Mouse (Mus musculus) ES-CJ7 (cell line): Measurements from ENCODE around the gene Fmo5.

ENCODE experiments used
- DNase-seq: peaks from one replicate; pipeline ENCODE4 v3.0.0; 2011; ENCODE audit warnings: low read depth, low spot score

Gene Fmo5

DNA sequence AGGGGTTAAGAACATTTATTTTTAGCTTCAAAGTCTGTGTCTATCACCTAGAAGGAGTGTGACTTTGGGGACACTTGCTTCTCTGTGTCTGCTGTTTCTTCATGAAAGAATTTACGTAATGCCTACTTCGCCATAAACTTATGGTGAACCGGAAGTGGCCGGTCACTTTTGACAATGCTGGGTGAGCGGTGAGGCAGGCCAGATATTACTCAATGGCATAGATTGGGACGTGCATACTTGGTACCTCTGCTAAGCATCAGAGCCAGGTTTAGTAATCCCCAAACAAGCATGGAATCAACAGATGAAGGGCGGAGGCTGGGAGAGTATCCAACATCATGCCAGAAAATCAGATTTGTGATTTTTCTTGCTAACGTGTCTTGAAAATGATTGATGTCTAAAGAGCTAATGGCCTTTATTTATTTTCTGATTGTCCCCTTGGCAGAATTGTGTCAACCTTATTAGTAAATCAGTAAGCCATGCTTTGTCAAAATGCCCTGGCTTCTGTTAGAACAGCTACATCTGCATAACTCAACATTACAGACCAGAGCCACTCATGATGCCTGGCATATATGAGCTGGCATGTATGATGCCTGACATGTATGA lies 2.8 kb downstream of the Fmo5 start:
- no peak for DNase-seq

DNA sequence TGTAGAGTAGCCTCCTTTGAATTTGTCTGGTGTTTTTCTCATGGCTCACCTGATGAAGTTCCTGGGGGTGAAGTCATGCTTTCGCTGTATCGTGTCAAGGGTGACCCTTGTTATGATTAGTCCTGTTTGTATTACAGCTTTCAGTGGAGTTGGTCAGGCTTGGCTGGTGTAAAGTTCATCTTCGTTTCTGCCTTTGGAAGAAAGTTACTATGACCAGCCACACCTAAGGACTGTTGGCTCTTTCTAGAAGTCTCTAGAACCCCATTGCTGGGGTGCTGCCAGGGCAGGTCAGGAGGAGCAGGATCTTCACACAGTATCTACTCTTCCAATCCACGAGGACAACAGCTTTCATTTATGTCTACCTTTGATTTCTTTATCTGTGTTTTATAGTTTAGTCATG lies 4.9 kb downstream of the Fmo5 start:
- no peak for DNase-seq

DNA sequence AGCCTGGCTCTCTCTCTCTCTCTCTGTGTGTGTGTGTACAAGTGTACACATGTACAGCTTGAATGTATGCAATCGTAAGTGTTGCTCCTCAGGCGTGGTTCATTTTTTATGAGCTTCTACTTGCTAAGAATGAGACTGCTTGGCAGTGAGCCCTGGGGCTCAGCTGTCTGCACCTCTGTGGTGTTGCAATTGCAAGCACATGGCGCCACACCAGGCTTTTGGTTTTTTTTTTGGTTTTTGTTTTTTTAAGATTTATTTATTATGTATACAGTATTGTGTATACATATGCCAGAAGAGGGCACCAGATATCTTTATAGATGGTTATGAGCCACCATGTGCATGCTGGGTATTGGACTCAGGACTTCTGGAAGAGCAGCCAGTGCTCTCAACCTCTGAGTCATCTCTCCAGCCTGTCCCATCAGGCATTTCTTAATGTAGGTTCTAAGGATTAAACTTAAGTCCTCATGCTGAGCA lies 5.7 kb downstream of the Fmo5 start:
- DNase-seq = no peak

DNA sequence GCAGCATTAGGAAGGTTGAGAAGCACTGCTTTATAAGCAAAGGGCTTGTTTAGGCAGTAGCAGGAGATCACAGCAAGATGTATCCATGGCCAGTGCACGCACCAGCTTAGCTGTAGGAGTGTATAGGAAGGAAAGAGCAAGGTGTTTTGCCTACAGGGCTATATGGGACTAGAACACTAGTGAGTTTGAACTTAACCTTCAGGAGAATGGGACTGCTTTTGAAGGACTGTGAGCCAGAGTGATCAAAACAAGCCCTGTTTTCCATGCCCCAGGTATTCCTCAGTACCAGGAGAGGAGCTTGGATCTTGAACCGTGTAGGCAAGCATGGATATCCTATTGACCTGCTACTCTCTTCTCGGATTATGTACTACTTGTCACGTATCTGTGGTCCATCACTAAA lies 12.8 kb downstream of the Fmo5 start:
- no peak for DNase-seq

DNA sequence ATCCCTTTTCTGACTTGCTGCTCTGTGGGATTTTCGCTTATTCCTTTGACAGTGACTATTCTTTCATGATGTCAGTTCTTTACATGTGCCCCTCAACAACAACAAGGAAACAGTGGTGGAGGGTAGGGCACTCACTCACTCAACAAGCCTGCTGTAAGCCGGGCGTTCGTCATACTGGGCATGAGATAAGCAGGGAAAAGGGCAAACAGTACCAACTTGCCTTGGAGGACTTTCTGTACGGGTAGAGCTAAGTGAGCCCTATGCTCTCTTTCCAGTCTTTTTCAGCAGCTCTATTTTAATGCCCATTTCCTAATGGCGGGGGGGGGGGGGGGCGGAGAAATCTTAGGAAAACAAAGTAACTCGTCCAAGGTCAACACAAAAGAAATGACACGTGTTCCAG lies 13.4 kb downstream of the Fmo5 start:
- no peak for DNase-seq

- no peak for DNase-seq
Measured at GRCm38 (mm10) chr3:97648518-97648917, 19.9 kb downstream of the Fmo5 start.

GRCm38 (mm10) chr3:97649022-97649421 lies 20.4 kb downstream of the Fmo5 start:
- no peak for DNase-seq

GRCm38 (mm10) chr3:97649469-97649868 lies 20.9 kb downstream of the Fmo5 start:
- DNase-seq = no peak

DNA sequence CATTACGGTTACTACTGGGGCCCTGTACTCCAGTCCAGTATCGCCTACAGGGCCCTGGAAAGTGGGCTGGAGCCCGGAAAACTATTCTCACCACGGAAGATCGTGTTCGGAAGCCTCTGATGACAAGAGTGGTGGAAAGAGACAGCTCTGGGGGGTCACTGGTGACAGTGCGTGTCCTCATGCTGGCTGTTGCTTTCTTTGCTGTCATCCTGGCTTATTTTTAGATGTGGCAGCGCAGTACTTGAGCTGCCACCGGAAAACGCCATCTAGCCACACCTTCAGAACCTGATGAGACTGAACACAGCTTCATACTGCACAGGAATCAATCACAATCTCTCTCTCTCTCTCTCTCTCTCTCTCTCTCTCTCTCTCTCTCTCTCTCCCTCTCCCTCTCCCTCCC lies 23.0 kb downstream of the Fmo5 start:
- DNase-seq = no peak

DNA sequence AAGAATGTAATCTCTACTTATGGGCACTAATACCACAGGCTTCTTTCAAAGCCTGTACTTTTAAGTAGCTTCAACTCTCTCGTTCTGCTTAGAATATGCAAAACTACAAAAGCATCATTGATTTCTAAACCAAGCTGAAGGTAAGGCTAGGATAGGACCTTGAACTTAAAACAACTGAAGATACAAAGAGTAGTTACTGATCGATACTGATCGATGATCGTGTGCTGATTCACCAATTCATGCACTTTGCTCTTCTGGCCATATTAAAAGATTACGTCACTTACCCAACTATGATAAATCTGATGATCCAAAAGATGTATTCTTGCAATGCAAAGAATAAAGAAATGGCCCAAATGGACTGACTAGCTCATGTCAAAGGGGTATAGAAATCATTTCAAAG lies 25.2 kb downstream of the Fmo5 start:
- DNase-seq = no peak

- peak; percentile 81 for DNase-seq
Measured at GRCm38 (mm10) chr3:97654901-97655300, 26.3 kb downstream of the Fmo5 start.

GRCm38 (mm10) chr3:97657655-97658411 lies 29.2 kb downstream of the Fmo5 start, which contains the start of gene Prkab2:
Prkab2 (plus strand) TSS chr3:97658193.
- peak; percentile 97 for DNase-seq

DNA sequence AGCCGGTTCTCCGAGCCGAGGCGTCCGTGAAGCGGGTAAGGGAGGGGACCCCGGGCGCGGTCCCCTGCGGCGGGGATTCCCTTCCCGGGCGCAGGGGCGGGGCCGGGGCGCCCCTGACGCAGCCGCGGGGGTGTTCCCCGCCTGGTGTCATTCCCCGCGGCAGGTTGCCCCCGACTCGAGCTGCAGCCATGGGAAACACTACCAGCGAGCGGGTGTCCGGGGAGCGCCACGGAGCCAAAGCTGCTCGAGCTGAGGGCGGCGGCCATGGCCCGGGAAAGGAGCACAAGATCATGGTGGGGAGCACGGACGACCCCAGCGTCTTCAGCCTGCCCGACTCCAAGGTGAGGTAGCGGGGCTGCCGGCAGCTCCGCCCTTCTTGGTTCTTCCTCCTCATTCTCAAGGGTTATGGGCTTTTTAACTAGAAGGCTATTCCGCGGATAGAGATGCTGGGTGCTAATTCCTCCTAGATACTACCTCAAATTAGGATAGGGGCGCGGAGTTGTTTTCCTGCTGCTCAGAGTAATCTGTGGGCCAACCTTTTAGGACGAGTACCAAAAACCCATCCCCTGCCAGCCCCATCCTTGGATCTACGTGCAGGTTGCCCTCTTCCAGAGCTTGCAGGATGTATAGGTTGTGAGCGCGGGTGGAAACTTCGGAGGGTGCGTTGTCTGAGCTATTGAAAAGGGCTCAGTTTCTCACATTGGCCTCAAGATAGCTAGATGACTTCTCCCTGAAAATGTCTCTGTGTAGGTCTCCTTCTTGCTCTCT lies 30.0 kb downstream of the Fmo5 start:
- DNase-seq = peak; percentile 44

- DNase-seq = no peak
Measured at GRCm38 (mm10) chr3:97659746-97660145, 31.1 kb downstream of the Fmo5 start.

DNA sequence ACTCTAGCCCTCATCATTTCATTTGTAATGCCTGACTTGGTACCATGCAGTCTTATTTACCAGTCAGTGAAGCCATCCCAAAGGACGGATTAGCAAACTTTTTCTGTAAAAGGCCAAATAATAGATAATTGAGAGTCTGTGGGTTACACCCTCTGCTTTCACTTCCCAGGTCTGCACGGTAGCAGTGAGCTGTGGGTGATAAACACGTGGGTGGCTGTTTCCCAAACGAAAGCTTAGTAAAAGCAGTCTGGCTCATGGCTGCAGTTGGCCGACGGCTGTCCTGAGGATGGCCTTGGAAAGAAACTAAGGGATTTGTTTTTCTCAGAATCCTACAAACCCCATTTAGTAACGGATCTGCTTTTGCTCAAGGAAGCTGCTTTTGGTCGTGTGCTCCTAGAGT lies 32.6 kb downstream of the Fmo5 start:
- DNase-seq = no peak

DNA sequence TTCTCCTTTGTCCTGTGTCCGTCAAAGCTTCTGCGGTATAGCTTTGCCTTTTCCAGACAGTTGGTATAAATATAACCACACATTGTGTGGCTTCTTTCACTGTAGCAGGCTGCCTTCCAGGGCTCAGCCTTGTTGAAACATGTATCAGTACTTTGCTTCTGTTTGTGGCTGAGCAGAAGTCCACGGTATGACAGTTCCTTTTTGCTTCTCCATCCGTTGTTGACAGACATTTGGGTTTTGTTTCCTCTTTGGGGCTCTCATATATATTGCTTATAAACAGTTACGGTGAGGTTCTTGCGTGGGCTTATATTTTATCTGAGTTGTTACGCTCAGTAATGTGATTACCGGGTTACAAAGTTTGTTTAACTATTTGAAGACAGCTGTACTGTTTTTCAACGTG lies 36.9 kb downstream of the Fmo5 start:
- DNase-seq = no peak

DNA sequence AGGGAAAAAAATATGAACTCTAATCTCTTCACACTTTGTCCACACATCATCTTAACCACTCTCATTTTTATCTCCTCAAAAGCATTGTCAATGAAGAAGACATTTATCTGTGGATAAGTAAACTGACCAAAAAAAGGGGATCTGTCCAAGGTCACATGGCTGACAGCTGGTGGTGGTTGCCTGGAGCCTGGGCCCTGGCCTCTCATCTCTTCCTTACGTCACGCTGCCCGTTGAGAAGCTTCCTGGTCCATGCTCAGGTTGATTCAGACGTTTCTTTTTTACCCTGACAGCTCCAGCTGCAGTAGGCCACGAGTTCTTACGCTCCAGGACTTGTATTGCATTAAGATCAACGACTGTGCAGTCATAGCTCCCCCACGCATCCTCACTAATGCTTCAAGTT lies 37.5 kb downstream of the Fmo5 start:
- DNase-seq = no peak

DNA sequence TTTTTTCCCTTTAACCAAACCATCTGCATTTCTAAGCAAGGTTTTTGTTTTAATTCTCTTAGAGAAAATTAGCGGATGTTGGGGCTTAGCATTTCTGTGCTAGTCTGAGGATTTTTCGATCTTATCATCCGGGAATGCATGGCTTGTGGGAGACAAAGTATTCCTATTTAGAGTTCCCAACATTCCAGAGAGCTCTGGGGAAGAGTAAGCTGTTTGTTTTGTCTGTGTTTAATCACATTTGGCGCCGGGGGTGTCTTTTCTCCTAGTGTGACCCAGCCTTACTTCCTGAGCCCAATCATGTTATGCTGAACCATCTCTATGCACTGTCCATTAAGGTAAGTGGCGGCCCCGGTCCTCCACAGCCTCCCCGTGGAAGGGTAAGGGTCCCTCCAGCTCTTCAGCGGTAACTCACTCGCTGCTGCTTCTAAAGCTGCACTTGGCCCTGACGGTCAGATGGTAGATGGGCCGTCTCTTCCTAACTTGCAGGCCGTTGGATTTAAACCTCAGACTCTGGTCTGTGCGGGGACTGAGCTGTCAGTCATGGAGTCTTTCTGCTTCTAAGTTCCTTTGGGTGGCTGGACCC lies 38.6 kb downstream of the Fmo5 start:
- DNase-seq = no peak

- DNase-seq = no peak
Measured at GRCm38 (mm10) chr3:97674644-97675110, 46.1 kb downstream of the Fmo5 start, which contains the start of gene Gm17651. Gm17651 (minus strand) TSS chr3:97674694.

- DNase-seq = no peak
Measured at GRCm38 (mm10) chr3:97676126-97676525, 47.5 kb downstream of the Fmo5 start.

DNA sequence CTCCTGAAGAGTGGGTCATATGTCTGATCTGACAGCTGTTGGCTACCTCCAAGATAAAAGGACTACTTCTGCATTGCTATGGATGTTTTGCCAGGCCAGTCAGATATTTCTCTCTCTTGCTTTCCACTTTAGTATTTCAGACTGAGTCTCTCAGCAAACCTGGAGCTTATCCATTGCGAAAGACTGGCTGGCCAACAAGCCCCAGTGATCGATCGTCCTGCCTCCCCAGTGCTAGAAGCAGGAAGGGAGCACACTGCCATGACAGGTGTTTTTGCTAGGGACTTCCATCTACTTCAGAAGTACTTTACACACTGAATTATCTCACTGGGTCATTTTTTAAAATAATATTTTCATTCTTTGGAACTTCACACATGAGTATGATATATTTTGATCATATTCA lies 49.8 kb downstream of the Fmo5 start:
- no peak for DNase-seq
